Mouse (Mus musculus): ENCODE results near the gene Vps11.

- TF ChIP-seq POLR2A (IDR thresholded peaks at IDR 0.05; ENCODE audit: control insufficient read depth, extremely low read depth, insufficient read depth, low read length, poor library complexity) (no peak), CTCF (IDR thresholded peaks at IDR 0.05; ENCODE audit: borderline replicate concordance, control insufficient read depth, extremely low read depth, insufficient read depth, low read length, poor library complexity) (no peak)
Measured at GRCm38 (mm10) chr9:44318826-44319095, 42.7 kb downstream of the Vps11 start.

All from thymus, adult 2 months (tissue).